Mouse (Mus musculus) heart, postnatal 25 days (tissue): ENCODE results near the gene Slit1. TPM values are rescaled to one million over a fixed set of nuclear protein-coding genes. Genes with fewer than 3 reads are reported as not detected.

Experiments used
- DNase-seq: peaks from one replicate; pipeline ENCODE4 v3.0.0; 2022; ENCODE audit warnings: low spot score
- intact Hi-C: fragments of 180-260 bp; cut with DNase I; formaldehyde crosslinking; loops from one replicate; pipeline ENCODE4 v1.15.1; 2025
- total RNA-seq, 2 experiments: library from RNA; stranded (reverse); gene quantifications; 2 replicates each; pipeline ENCODE4 v1.2.3; 2021

Slit1 gene
- under 1 TPM; 0.17 to 0.31 TPM for total RNA-seq

DNA sequence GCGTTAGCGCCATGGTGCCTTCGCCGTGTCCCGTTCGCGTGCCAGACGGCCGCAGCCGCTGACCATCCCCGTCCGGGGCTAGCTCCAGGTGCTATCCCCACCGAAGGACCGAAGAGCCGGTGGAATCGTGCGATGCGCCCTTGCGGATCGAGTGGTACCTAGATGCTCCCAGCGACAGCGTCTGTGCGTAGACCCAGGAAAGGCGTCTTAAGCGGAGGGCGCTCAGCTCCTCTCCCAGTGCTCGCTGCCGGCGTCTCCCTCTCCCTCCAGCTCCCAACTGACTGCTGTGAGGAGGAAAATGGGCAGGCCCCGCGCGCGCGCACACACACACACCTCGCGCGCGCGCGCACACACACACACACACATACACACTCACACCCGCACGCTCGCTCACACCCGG, at the start of gene Slit1:
TSS of gene Slit1 (minus strand) at position 270 of the 400 bp plus-strand sequence.
- no peak for DNase-seq
- intact Hi-C loops: no loop called here

DNA sequence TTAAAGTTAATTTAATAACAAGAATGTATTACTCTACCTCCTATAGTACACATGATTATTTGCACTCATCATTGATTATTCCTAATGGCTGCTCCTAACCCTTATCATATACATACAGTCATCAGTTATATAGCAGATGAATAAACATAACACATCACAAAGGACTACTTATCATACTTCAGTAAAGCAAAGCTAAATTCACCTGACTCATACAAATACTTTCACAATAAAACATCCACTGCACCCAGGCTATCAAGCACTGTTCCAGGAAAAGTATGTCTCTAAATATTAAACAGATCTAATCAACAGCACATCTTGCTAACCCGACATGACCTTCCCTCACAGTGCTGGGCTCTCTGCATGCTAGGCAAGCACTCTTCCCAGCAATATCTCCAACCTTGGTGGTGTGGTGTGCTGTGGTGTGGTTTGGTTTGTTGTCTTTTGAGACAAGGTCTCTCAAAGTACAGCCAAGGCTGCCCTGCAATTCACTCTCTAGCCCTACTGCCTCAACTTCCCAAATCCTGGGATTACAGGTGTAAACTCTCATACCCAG, 49.5 kb upstream of the Slit1 start:
- intact Hi-C loops: no loop called here

DNA sequence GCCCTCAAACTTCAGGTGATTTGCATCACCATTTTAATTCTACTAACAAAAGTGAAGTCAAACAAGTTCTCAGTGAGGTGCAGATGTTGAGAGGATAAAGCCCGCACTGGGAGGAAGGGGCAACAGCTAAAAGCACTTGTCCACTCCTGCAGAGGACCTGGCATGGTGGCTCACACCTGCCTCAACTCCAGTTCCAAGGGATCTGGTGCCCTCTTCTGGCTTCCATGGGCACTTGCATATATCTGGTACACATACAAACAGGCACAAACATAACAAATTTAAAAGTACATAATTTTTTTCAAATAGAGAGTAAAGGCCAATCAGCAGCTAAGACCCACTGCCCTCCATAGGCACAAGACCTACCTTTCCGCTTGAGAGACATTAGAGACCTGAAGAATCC, 47.9 kb upstream of the Slit1 start:
- DNase-seq: no peak
- intact Hi-C loops: no loop called here

More for the DNA sequence above, 49.5 kb upstream of the Slit1 start:
- DNase-seq: no peak

DNA sequence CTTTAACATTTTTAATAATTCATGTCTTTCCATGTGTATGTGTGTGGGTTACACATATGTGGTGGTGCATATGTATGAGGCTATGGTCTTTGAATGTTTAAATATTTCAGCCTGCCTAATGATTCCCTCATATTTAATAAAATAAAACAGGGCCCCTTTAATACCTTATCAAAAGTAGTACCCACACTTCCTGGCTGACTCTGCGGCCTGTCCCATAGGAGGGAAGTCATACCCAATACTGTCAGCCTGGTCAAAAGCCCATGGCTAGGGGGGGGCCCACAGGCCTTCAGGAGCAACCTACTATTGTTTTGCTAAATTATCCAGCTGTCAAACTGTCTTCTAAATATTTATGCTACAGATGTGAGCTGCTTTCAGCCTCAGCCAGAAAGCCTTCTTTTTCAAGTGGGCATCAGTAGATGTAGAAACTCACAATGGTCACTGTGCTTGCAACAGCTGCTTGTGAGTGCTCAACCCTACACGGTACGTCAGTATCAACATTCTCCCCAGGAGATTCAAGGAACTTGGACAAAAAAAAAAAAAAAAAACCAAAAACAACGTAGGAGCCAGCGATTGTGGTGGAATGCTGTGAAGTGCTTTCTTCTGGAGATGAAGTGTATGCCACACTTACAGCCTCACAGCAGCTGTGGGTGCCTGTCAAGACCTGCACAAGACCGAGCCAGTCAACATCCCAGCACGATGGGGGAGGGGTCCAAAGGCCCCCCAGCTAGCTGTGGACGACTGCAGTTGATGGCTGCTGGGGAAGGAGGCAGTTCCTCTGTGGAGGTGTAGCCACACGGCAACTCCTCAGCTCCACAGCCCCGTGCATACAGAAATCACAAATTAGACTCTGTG, 45.9 kb upstream of the Slit1 start:
- intact Hi-C loops: no loop called here

DNA sequence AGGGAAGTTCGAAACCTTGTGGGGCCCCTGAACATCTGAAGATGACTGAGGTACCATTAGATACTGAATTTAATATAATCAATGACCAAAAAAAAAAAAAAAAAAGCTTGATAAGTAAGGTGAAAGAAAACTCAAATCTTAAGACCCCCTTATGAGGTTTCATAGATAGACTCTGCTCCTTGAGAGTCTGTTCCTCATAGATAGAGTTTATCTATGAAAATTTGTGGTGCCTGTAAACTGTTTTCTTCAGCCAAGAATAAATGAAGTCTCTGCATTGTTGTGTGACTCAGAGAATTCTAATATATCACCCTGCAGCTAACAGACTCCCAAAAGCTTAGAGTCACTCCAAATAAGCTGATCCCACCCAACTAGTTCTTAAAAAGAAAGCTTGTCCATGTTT, 43.4 kb upstream of the Slit1 start:
- no peak for DNase-seq
- intact Hi-C loops: no loop called here

More for the DNA sequence above, 45.9 kb upstream of the Slit1 start:
- DNase-seq: no peak

DNA sequence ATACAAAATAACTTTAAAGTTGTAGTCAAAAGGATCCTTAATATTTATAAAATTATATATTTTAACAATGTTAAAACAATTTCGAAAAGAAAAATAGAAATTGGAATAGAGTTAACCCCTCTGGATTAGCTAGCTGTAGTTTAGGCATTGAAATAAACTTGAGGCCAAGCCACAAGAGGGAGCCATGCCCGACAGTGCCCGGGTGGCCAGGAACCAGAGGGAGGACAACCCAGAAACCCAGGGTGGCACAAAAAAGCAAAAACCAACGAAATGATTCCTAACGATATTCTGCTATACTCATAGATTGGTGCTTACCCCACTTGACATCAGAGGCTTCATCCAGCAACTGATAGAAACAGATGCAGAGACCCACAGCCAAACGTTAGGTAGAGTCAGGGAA, 34.0 kb upstream of the Slit1 start:
- intact Hi-C loops: loop anchor here (5.0 kb wide), 1 partner anchor 65 kb away; no protein-coding TSS in a partner anchor
- no peak for DNase-seq

DNA sequence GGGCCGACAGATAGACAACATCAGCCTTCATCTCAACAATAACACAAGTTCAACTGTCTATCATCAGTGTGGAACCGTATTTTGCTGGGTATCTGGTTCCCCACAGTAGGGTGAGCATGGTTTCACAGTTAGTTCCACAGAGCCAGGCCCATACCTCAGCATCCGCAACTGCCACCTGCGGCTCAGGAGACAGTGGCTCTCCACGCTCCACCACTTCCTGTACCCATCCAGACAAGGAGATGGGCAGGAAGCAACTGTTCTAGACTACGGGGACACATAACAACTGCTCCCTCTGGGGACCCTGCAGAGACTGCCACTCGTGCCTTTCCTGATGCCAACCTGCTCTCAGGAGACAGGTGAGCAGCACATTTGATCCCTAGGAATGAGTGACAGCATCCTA, 25.2 kb upstream of the Slit1 start:
- DNase-seq: no peak
- intact Hi-C loops: loop anchor here (10.0 kb wide), 2 partner anchors 454 to 684 kb away; no protein-coding TSS in a partner anchor

DNA sequence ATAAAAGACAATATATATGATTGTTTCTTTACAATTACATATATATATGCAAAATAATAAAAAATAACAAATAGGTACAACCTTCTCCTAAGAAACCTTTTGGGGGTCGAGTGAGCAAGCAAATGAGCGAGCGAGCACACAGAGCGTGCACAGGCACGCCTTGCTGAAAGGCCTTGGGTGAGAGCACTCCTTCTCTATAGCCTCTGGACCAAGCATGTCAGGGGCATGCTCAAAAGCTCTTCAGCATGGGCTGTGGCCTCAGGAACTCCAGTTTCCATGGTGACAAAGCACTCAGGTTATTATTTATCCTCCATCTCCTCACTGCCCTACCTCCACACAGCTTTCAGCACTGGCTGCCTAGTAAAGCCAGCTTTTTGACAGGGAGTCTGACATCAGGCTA, 23.2 kb upstream of the Slit1 start:
- no peak for DNase-seq
- intact Hi-C loops: loop anchor here (10.0 kb wide), 2 partner anchors 452 to 682 kb away; no protein-coding TSS in a partner anchor

DNA sequence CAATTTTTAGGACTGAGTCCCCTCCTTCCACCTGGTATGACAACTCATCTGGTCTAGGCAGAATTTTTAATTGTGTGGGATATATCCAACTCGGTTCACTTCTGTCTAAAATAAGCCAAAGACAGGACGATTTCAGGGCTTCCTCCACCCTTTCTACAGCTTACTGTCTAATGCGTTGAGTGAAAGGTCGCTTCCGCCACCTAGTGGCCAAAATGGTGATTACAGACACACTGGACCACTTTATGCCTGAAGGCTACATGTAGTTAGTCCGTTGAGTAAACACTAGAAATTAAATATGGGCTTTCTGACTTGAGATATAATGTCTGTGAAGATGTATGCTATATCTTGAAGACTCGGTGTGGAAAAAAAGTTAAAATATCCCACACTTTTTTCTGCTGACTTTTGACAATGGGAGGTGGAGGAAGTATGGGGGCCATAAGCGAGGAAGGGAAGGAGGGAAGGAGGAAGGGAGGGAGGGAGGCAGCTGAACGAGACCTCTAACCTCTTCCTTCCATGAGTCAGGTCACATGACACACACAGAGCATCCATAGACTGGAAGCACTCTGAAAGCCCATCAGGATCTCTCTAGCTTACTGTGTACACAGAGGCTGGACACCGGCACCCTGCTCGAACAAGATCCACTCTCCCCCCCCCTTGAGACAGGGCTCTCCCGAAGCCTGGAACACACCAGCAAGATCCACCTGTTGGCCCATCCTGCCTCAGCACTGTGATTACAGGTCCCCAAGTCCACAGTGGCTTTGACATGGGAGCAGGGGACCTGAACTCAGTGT, 20.6 kb upstream of the Slit1 start:
- DNase-seq: peak; percentile 28
- intact Hi-C loops: loop anchor here (1.0 to 10.0 kb wide), 4 partner anchors 108 to 679 kb away; no protein-coding TSS in a partner anchor

DNA sequence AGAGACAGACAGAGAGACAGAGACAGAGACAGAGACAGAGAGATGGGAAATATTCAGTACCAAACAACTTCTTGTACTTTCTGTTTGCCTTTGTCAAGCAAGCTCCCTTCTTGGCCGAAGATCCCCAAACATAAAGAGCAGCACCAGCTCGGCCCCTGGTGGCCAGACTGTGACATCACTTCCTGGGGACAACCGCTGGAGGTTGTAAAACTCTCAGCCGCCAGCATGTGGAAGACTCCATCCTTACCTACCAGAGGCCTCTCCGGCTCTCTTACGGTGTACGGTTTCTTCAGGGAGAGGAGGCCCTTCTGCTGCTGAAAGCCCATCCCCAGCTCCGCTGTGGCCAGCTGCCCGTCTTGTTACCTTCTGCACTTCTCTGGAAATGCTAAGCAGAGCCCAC, 18.1 kb upstream of the Slit1 start:
- intact Hi-C loops: loop anchor here (10.0 kb wide), 2 partner anchors 447 to 677 kb away; no protein-coding TSS in a partner anchor
- DNase-seq: no peak

DNA sequence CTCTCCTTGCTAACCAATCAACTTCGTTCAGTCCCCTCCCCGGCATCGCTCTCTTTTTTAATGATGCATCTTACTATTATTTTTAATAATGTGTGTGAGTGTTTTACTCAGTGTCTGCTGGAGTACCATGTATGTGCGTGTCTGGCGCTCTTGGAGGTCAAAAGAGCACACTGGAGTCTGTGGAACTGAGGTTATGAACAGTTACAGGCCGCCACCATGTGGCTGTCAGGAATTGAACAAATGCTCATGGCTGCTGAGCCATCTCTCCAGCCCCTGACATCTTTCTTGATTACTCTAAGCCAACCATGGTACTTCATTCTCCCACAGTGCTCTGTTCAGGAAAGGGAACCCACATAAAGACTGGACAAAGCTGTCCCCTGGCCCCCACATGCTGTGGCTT, 16.3 kb upstream of the Slit1 start:
- no peak for DNase-seq
- intact Hi-C loops: loop anchor here (10.0 kb wide), 2 partner anchors 445 to 675 kb away; no protein-coding TSS in a partner anchor

DNA sequence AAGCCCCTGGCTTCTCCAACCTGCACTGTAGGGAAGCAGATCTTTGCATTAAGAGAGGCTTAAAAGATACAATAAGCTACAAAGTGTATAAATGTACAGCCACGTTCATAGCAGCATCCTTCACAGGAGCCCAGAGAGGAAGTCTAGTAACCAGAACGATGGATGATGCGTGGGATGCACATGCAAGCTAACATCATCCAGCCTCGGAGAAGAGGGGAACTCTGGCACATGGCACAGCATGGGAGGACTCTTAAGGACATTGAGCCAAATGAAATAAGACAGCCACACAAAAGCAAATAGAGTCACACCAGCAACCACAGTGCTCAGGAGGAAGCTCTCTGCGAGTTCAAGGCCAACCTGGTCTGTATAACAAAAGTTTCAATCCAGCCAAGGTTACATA, 15.8 kb upstream of the Slit1 start:
- DNase-seq: no peak
- intact Hi-C loops: no loop called here

DNA sequence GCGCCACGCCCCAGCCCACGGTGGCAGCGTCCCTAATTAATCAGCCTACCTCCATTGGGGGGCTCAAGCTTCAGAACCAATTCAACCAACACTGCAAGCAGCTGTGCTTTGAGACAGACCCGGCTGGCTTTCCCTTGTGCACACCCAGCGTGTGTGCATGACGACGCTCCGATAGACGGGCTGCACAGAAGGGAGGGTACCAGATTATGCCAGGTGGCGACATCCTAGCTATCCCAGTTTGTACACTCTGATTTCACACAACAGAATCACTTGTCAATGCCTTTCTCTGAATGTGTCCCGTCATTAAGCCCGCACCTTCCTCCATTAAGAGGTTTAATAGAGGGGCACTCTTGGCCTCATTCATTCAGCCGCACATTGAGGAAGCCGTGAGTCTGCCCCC, 11.3 kb upstream of the Slit1 start:
- DNase-seq: no peak
- intact Hi-C loops: no loop called here

DNA sequence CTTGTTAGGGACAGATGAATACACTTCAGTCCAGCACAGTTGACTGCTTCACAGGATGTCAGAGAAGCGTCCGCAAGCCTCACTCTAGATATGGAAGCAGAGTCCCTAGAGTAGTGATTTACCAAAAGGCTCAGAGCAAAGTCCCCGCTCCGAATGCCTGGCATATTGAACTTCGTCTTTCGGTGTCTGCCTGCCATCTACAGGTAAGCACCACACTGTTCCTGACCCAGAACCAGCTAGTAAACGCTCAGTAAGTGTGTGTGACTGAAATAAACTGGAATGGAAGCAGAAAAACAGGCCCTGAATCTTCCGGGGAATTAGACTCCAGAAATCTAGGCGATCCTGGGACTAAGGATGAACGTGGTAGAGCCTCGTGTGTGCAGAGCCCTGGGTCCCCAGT, 8.4 kb upstream of the Slit1 start:
- intact Hi-C loops: no loop called here
- DNase-seq: no peak

DNA sequence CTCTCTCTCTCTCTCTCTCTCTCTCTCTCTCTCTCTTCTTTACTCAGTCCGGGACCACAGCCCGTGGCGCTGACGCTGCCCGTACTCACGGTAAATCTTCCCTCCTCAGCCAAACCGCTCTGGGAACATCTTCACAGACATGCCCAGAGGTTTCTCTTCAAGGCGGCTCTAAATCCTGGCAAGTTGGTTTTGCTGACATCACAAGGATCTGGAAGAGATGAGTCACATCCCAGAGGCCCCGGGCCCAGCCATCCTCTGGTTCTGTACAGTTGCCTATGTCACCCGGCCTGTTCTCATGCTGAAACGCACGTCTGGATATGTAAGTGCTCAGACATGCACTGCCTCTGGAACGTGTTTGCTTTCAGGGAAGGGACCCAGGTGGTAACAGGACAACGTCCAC, 4.0 kb upstream of the Slit1 start:
- intact Hi-C loops: no loop called here
- no peak for DNase-seq

DNA sequence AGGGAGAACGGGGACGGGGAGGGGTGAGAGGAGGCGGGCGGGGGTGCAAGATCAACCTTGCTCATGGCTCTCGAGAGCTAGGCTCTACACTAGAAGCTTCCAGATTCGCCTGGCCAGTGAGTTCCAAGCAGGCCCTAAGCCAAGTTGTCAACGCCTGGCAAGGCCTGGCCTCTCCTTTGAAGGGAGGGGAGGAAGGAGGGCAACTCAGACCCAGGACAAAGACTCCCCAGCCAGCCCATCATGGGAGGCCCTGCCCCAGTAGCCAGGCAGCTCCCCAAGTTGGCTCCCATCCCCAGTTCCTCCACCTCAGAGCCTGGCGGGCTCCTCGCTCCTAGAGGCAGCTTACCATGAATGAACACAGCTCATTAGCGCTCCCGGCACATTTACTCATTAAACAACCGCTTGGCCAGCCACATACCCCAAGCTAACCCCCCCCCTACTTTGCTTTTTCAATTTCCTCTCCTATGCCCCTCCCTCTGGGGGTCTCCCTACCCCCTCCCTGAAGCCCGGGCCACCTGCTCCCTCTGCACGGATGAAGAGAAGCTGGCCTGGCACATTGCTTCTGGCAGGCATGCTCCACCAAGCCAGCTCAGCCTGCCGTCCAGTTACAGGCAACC, 2.6 kb upstream of the Slit1 start:
- intact Hi-C loops: no loop called here
- DNase-seq: peak; percentile 7

DNA sequence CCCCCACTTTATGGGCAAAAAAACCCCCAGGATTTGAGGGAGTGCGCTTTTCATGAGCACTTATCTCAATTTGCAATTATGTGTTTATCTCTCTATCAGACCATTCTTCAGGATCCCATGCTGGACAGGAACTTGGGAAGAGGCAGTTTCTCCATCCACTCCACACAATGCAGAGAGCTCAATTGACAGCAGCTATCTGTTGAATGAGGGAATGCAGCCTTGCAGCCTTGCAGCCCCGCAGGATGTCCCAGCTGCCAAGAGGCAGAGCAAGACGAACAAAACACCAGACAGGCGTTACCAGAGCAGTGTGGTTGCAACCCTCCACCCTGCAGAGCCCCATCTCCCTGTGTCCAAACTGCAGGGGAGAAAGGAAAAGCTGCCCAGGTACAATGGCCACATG, 4.6 kb downstream of the Slit1 start:
- no peak for DNase-seq
- intact Hi-C loops: no loop called here

DNA sequence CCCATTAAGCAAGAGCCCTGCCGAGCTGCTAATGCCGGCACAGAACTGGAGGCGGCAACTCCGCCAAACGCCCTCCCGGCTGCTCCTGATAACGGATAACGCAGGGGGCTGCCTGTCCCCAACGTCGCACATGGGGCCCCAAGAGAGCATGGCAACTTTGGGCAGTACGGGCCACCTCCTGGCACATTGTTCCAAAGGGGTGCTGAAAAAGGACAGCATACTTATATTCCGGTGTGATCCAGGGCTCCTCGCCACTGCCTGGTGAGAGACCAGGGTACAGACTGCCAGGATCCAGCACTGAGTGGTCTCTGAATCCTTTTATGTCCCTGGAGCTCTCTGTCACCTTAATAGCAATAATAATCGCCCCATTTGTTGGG, 5.0 kb downstream of the Slit1 start:
- DNase-seq: no peak
- intact Hi-C loops: no loop called here

DNA sequence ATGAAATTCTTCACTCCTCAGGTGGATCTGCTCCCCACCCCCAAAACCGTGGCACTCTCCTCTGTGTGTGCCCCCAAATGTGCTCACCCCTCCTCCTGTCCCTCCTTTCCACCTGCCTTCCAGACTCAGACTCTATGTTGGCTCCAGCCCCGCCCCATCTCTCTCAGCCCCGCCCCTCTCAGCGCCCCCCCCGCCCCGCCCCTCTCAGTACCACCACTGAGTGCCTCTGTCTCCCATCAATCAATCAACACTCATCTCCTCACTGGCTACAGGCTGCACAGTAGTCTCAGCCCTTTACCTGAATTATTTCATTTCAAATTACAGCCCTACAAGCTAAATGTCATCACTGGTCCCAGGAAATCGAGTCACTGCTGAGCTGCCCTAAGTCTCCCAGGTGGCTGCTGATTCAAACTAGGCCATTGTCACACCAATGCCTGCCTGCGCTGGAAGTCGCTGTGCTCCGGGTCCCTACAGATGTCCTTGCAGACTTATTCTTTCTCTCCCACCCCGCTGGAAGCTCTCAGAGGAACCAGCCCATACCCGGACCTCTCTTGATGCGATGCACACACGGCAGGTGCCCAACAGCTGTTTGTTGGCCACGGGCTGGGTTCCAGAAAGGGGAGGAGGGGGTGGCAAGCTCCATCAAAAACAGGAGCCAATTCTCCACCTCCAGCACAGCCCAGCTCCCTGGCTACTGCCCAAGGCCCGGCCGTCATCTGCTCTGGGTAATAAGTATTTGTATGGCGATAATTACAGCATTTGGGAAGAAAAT, 5.6 kb downstream of the Slit1 start:
- DNase-seq: no peak
- intact Hi-C loops: no loop called here
